1 mouse cellular context compared by ENCODE assay signal in genomic region chr1:151250529-151251193, GRCm38 (mm10).
TF ChIP-seq lines count a peak whose summit lies in the region.

No protein-coding gene starts in this region.

TF ChIP-seq in MEL, 35 proteins besides CTCF, POLR2A, EP300 and RAD21 (continued from another document):
- TF ChIP-seq POLR2AphosphoS5 (IDR thresholded peaks at IDR 0.05; ENCODE audit: borderline replicate concordance, low read depth, low read length) (no peak), GATA1 (IDR thresholded peaks at IDR 0.05; ENCODE audit: low read depth, low read length) (no peak), MAFK (IDR thresholded peaks at IDR 0.05; ENCODE audit: borderline replicate concordance, low read depth, low read length) (no peak), POLR2AphosphoS2 (IDR thresholded peaks at IDR 0.05; ENCODE audit: low read length) (no peak), USF2 (IDR thresholded peaks at IDR 0.05; ENCODE audit: borderline replicate concordance in 1 of 2, insufficient read depth in 1 of 2, low read depth in 1 of 2, low read length in 2 of 2) (peak; percentile 74 to 94), ETS1 (IDR thresholded peaks at IDR 0.05; ENCODE audit: low read depth, low read length) (peak; percentile 89)
